Mouse (Mus musculus): ENCODE results near the gene Krtap10-10. TPM values are rescaled to one million over a fixed set of nuclear protein-coding genes. Genes with fewer than 3 reads are reported as not detected.

The Krtap10-10 gene
- polyA plus RNA-seq, 1 experiment from 2014 or later, result not detected

GRCm38 (mm10) chr10:77819203-77819602, 16.5 kb upstream of the Krtap10-10 start:
- Histone ChIP-seq H3K9me3 (replicated peaks) (no peaks in the 10 kb centered on the region), H3K4me3 (no peak overlapping the region), H3K4me2 (no peak overlapping the region), H3K27me3 (no peaks in the 10 kb centered on the region), H3K27ac (no peak overlapping the region), H3K36me3 (ENCODE audit: poor library complexity, severe bottlenecking) (no peaks in the 10 kb centered on the region), H3K4me1 (no peaks in the 10 kb centered on the region), H3K9ac (no peak overlapping the region)
- WGBS, result 21% methylated on average over 4 of the region's 4 CpGs
- no peak for ATAC-seq

- H3K4me3 ChIP-seq, result no peak within 1 kb of the TSS
- no peaks in the 10 kb centered on the region for H3K9me3 ChIP-seq (replicated peaks)
- no peaks in the 10 kb centered on the region for H3K36me3 ChIP-seq (ENCODE audit: poor library complexity, severe bottlenecking)
- H3K4me2 ChIP-seq, result no peak within 1 kb of the TSS
- H3K9ac ChIP-seq, result no peak within 1 kb of the TSS
- no peak for ATAC-seq
- H3K27me3 ChIP-seq, result no peaks in the 10 kb centered on the region
- WGBS, result 75% methylated on average over 6 of the region's 6 CpGs
- no peaks in the 10 kb centered on the region for H3K4me1 ChIP-seq
- H3K27ac ChIP-seq, result no peak within 1 kb of the TSS
These were observed 8.8 kb upstream of the Krtap10-10 start, which contains the start of gene Krtap10-4 for GRCm38 (mm10) chr10:77826951-77827350. Gene Krtap10-4 (minus strand): TSS chr10:77827095.

DNA sequence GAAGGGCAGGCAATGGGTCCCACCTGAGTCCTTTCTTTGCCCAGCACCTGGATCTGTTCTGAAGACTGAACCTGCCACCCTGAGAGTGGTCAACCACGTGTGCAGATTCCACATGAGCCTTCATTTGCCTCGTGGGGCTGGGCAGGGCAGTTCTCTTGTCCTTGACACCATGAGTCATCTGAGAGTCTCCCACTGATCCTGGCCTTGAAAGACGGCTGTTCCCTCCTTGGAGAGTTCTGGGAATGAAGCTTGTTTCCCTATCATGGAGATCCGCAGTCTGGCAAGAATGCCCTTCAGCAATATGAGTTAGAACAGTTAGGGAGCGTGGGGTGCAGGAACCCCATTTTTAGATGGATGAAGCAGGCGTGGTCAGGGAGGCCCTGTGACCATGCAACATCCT, 3.3 kb downstream of the Krtap10-10 start:
- 79% methylated on average over 6 of the region's 6 CpGs for WGBS
- ATAC-seq, result no peak
- peaks cover 11% of the 10 kb centered on the region for H3K9me3 ChIP-seq (replicated peaks)

GRCm38 (mm10) chr10:77846503-77846902, 10.8 kb downstream of the Krtap10-10 start, which contains the start of gene Gm36176:
Gene Gm36176 (plus strand): TSS chr10:77846803.
- no peak for ATAC-seq
- H3K27ac ChIP-seq, result no peak within 1 kb of the TSS
- no peak within 1 kb of the TSS for H3K4me2 ChIP-seq
- H3K4me1 ChIP-seq, result no peaks in the 10 kb centered on the region
- 100% methylated on average over 1 of the region's 3 CpGs for WGBS
- H3K4me3 ChIP-seq, result no peak within 1 kb of the TSS
- H3K9ac ChIP-seq, result peak within 1 kb of the TSS; percentile 26; the same call in 1 of the 2 replicates
- no peaks in the 10 kb centered on the region for H3K36me3 ChIP-seq (ENCODE audit: poor library complexity, severe bottlenecking)
- H3K27me3 ChIP-seq, result no peaks in the 10 kb centered on the region
- peaks cover 16% of the 10 kb centered on the region for H3K9me3 ChIP-seq (replicated peaks)

More for the DNA sequence above, 3.3 kb downstream of the Krtap10-10 start:
- H3K4me2 ChIP-seq, result no peak overlapping the region
- no peaks in the 10 kb centered on the region for H3K27me3 ChIP-seq
- no peak overlapping the region for H3K9ac ChIP-seq
- no peaks in the 10 kb centered on the region for H3K4me1 ChIP-seq
- no peak overlapping the region for H3K4me3 ChIP-seq
- H3K27ac ChIP-seq, result no peak overlapping the region
- H3K36me3 ChIP-seq (ENCODE audit: poor library complexity, severe bottlenecking), result no peaks in the 10 kb centered on the region

DNA sequence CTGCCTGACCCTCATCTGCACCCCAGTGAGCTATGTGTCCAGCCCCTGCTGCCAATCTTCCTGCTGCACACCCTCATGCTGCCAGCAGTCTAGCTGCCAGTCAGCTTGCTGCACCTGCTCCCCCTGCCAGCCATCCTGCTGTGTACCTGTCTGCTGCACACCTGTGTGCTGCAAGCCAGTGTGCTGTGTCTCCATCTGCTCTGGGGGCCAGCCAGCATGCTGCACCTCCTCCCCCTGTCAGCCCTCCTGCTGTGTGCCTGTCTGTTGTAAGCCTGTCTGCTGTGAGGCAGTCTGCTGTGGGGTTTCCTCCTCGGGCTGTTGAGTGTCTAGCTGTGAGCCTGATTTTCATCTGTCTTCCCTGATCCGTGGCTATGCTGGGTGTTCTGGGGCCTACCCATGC, 11.2 kb downstream of the Krtap10-10 start:
- H3K4me3 ChIP-seq, result no peak overlapping the region
- 11% methylated on average over 2 of the region's 2 CpGs for WGBS
- H3K4me2 ChIP-seq, result no peak overlapping the region
- peaks cover 16% of the 10 kb centered on the region for H3K9me3 ChIP-seq (replicated peaks)
- no peak for ATAC-seq
- H3K27me3 ChIP-seq, result no peaks in the 10 kb centered on the region
- no peak overlapping the region for H3K27ac ChIP-seq
- no peaks in the 10 kb centered on the region for H3K4me1 ChIP-seq
- H3K36me3 ChIP-seq (ENCODE audit: poor library complexity, severe bottlenecking), result no peaks in the 10 kb centered on the region
- H3K9ac ChIP-seq, result peak overlapping the region; percentile 26; the same call in 1 of the 2 replicates

- WGBS, result 86% methylated on average over 2 of the region's 2 CpGs
- no peak for ATAC-seq
- H3K4me1 ChIP-seq, result no peaks in the 10 kb centered on the region
These were observed 11.8 kb downstream of the Krtap10-10 start for GRCm38 (mm10) chr10:77847538-77847937.

GRCm38 (mm10) chr10:77852559-77852958, 16.8 kb downstream of the Krtap10-10 start, which contains the start of gene Gm10318:
Gene Gm10318 (plus strand): TSS chr10:77852859.
- H3K36me3 ChIP-seq (ENCODE audit: poor library complexity, severe bottlenecking), result no peaks in the 10 kb centered on the region
- no peak within 1 kb of the TSS for H3K27ac ChIP-seq
- H3K9ac ChIP-seq, result no peak within 1 kb of the TSS
- WGBS, result 69% methylated on average over 9 of the region's 9 CpGs
- H3K9me3 ChIP-seq (replicated peaks), result 0 out of 2 replicates have a peak, but pooled peaks cover 3% of the 10 kb centered on the region
- 0 out of 2 replicates have a peak, but pooled peaks cover 3% of the 10 kb centered on the region for H3K4me1 ChIP-seq
- no peak within 1 kb of the TSS for H3K4me3 ChIP-seq
- no peak within 1 kb of the TSS for H3K4me2 ChIP-seq
- ATAC-seq, result no peak
- H3K27me3 ChIP-seq, result no peaks in the 10 kb centered on the region

More at GRCm38 (mm10) chr10:77847538-77847937, 11.8 kb downstream of the Krtap10-10 start:
- Histone ChIP-seq H3K9me3 (replicated peaks) (peaks cover 16% of the 10 kb centered on the region), H3K4me3 (no peak overlapping the region), H3K27ac (no peak overlapping the region), H3K27me3 (no peaks in the 10 kb centered on the region), H3K4me2 (no peak overlapping the region), H3K9ac (no peak overlapping the region), H3K36me3 (ENCODE audit: poor library complexity, severe bottlenecking) (no peaks in the 10 kb centered on the region)

DNA sequence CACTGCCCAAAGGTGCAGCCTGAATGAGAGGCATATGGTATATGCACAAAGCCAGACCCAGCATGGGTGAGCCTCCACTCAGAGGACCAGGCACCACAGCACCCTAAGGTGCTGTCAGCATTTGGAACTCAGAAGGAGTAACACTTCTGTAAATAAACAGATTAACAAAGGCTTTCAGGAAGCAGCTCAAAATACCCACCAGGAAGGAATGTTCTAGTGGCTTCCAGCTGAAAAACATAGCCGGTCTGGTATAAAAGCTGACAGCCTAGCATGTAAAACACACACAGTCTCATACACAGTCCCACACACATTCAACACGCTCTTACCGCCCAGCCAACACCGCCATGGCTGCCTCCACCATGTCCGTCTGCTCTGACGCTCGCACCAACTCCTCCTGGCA, 25.9 kb downstream of the Krtap10-10 start, which contains the start of gene Gm3285:
Gene Gm3285 (plus strand): TSS at position 301 of the 400 bp plus-strand sequence.
- 45% methylated on average over 7 of the region's 7 CpGs for WGBS
- H3K9ac ChIP-seq, result no peak within 1 kb of the TSS
- H3K4me1 ChIP-seq, result 0 out of 2 replicates have a peak, but pooled peaks cover 5% of the 10 kb centered on the region
- H3K4me2 ChIP-seq, result no peak within 1 kb of the TSS
- no peak for ATAC-seq
- no peak within 1 kb of the TSS for H3K4me3 ChIP-seq
- no peak within 1 kb of the TSS for H3K27ac ChIP-seq
- H3K27me3 ChIP-seq, result no peaks in the 10 kb centered on the region; the same call in 1 of the 2 replicates
- H3K9me3 ChIP-seq (replicated peaks), result no peaks in the 10 kb centered on the region
- no peaks in the 10 kb centered on the region for H3K36me3 ChIP-seq (ENCODE audit: poor library complexity, severe bottlenecking)

- Histone ChIP-seq H3K9ac (peak overlapping the region; percentile 27; the same call in 1 of the 2 replicates), H3K4me3 (peak overlapping the region; percentile 17; the same call in 1 of the 2 replicates), H3K4me1 (0 out of 2 replicates have a peak, but pooled peaks cover 5% of the 10 kb centered on the region), H3K9me3 (replicated peaks) (no peaks in the 10 kb centered on the region), H3K36me3 (ENCODE audit: poor library complexity, severe bottlenecking) (no peaks in the 10 kb centered on the region), H3K4me2 (peak overlapping the region; percentile 44), H3K27me3 (no peaks in the 10 kb centered on the region; the same call in 1 of the 2 replicates), H3K27ac (no peak overlapping the region)
- ATAC-seq, result peak; percentile 53; the same call in 1 of the 2 replicates
- 38% methylated on average over 14 of the region's 14 CpGs for WGBS
These were observed 28.5 kb downstream of the Krtap10-10 start for GRCm38 (mm10) chr10:77864067-77864761.

- no peaks in the 10 kb centered on the region for H3K36me3 ChIP-seq (ENCODE audit: poor library complexity, severe bottlenecking)
- H3K9ac ChIP-seq, result peak overlapping the region; percentile 27; the same call in 1 of the 2 replicates
- H3K27ac ChIP-seq, result no peak overlapping the region
- no peak for ATAC-seq
- no peaks in the 10 kb centered on the region for H3K9me3 ChIP-seq (replicated peaks)
- H3K27me3 ChIP-seq, result no peaks in the 10 kb centered on the region; the same call in 1 of the 2 replicates
- WGBS, result 40% methylated on average over 11 of the region's 11 CpGs
- 0 out of 2 replicates have a peak, but pooled peaks cover 5% of the 10 kb centered on the region for H3K4me1 ChIP-seq
- H3K4me2 ChIP-seq, result peak overlapping the region; percentile 44
- peak overlapping the region; percentile 17; the same call in 1 of the 2 replicates for H3K4me3 ChIP-seq
These were observed 29.0 kb downstream of the Krtap10-10 start for GRCm38 (mm10) chr10:77864762-77865143.

GRCm38 (mm10) chr10:77867546-77867945, 31.8 kb downstream of the Krtap10-10 start:
- WGBS, result 47% methylated on average over 1 of the region's 1 CpGs
- no peak for ATAC-seq

GRCm38 (mm10) chr10:77869651-77870050, 33.9 kb downstream of the Krtap10-10 start:
- H3K27ac ChIP-seq, result no peak overlapping the region
- H3K27me3 ChIP-seq, result no peaks in the 10 kb centered on the region
- no peaks in the 10 kb centered on the region for H3K9me3 ChIP-seq (replicated peaks)
- WGBS, result 86% methylated on average over 7 of the region's 7 CpGs
- H3K4me2 ChIP-seq, result no peak overlapping the region
- H3K36me3 ChIP-seq (ENCODE audit: poor library complexity, severe bottlenecking), result no peaks in the 10 kb centered on the region
- H3K4me3 ChIP-seq, result no peak overlapping the region
- ATAC-seq, result no peak
- 0 out of 2 replicates have a peak, but pooled peaks cover 3% of the 10 kb centered on the region for H3K4me1 ChIP-seq
- no peak overlapping the region for H3K9ac ChIP-seq

More at GRCm38 (mm10) chr10:77867546-77867945, 31.8 kb downstream of the Krtap10-10 start:
- no peak overlapping the region for H3K27ac ChIP-seq
- no peak overlapping the region for H3K4me2 ChIP-seq
- H3K9me3 ChIP-seq (replicated peaks), result no peaks in the 10 kb centered on the region
- H3K36me3 ChIP-seq (ENCODE audit: poor library complexity, severe bottlenecking), result no peaks in the 10 kb centered on the region
- H3K4me3 ChIP-seq, result no peak overlapping the region
- H3K4me1 ChIP-seq, result 0 out of 2 replicates have a peak, but pooled peaks cover 5% of the 10 kb centered on the region
- no peak overlapping the region for H3K9ac ChIP-seq
- no peaks in the 10 kb centered on the region for H3K27me3 ChIP-seq

Data from forebrain, embryonic 13.5 days (tissue).